Mouse (Mus musculus) layer of hippocampus, postnatal 10 days (tissue): ENCODE data around the gene Vmn1r225. TPM values are rescaled to one million over a fixed set of nuclear protein-coding genes. Genes with fewer than 3 reads are reported as not detected.
"Not testable (repeated sequence)": the region's sequence is repeated elsewhere in the genome, so short reads cannot be mapped to it uniquely, and the experiment has no call there.

Source experiments
- DNase-seq, 2 experiments: peaks; one replicate each; pipeline ENCODE4 v3.0.0; 2021; ENCODE audit warnings: low spot score in 2 of 2
- long read RNA-seq: library from polyadenylated mRNA; stranded (forward); transcript quantifications from one replicate; pipeline ENCODE4 v2.0.0, GENCODE M21; 2023
- total RNA-seq, 2 experiments: library from RNA; stranded (reverse); gene quantifications; 2 replicates each; pipeline ENCODE4 v1.2.3; 2021

Vmn1r225 gene
- not detected for total RNA-seq
- long read RNA-seq: 0 reads

DNA sequence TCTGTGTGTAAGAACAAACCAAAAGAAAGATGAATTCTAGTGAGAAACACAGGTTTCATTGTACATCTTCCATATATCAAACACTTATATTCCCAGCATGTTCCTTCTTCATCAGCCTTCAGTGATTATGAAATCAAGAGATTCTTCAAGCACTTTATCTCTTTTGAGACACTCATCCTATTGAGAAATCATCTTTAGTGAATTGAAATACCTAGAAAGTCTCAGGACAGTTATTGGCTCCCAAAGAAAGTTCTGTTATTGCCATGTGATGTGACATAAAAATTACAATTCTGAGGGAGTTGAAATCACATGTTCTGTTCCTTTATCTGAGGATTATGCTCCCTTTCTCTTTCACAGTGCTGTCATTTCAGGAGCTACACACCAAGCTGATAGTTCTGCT is at the start of gene Vmn1r225:
TSS of gene Vmn1r225 (plus strand) at position 301 of the 400 bp plus-strand sequence.
- no peak for DNase-seq

DNA sequence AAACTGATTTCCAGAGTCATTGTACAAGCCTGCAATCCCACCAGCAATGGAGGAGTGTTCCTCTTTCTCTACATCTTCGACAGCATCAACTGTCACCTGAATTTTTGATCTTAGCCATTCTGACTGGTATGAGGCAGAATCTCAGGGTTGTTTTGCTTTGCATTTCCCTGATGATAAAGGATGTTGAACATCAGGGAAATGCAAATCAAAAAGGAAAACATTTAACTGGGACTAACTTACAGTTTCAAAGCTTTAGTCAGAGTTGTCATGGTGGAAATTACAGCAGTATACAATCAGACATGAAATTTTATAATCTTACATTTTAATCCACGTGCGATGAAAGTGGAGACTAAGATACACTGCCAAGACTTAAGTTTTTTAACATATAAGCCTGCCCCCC is 24.6 kb upstream of the Vmn1r225 start:
- no peak for DNase-seq

DNA sequence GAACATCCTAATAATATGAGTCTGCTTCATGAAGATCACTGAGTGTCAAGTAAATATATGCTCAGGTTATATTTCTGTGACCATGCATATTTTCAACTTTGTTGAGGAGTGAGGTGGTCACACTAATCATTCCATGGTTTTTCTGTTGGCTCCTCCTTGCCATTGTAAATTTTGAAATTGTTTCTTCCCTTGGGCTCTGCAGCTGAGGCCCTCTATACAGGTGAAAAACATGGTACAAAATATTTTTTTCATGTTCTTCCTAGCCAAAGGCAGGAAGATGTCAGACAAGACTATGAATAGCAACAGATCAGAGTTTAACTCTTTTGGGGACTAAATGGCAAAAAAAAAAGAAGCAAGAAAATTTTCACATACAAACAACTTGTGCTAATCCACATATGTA is 16.7 kb upstream of the Vmn1r225 start, which contains the start of gene Vmn2r108:
TSS of gene Vmn2r108 (minus strand) at position 101 of the 400 bp plus-strand sequence.
- DNase-seq: no peak

DNA sequence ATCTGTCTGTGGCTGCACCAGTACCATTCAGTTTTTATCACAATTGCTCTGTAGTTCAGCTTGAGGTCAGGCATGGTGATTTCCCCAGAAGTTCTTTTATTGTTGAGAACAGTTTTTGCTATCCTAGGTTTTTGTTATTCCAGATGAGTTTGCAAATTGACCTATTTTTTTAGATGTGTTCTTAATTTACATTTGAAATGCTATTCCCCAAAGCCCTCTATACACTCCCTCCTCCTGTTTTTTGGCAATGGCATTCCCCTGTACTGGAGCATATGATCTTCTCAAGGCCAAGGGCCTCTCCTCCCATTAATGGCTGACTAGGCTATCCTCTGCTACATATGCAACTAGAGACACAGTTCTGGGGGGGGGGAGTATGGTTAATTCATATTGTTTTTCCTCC is 10.3 kb downstream of the Vmn1r225 start:
- DNase-seq: not testable (repeated sequence)

Other genes starting within 250 kb of the Vmn1r225 start
- not detected for gene Vmn2r106, start 212.6 kb upstream of the Vmn1r225 start, total RNA-seq
- not detected for gene Vmn2r107, start 152.9 kb upstream of the Vmn1r225 start, total RNA-seq
- not detected for gene Vmn1r224, start 84.0 kb upstream of the Vmn1r225 start, total RNA-seq
- under 1 TPM in 1 of 2 experiments, not detected in 1; 0.05 TPM for gene Vmn2r108, start 16.8 kb upstream of the Vmn1r225 start, total RNA-seq
- gene Vmn2r109, start 66.6 kb downstream of the Vmn1r225 start, total RNA-seq: not detected
- gene Vmn2r110, start 98.3 kb downstream of the Vmn1r225 start, total RNA-seq: not detected
- gene Fpr-rs3, start 126.7 kb downstream of the Vmn1r225 start, total RNA-seq: not detected
- gene Vmn1r226, start 184.7 kb downstream of the Vmn1r225 start, total RNA-seq: not detected
- not detected for gene Vmn1r227, start 231.7 kb downstream of the Vmn1r225 start, total RNA-seq